Mouse (Mus musculus) brain, embryonic 14.5 days (tissue): Measurements from ENCODE around the gene 4930469K13Rik. TPM values are rescaled to one million over a fixed set of nuclear protein-coding genes. Genes with fewer than 3 reads are reported as not detected.
A peak's percentile ranks its signal among the peaks of the same experiment; 100 is the strongest.

ENCODE experiments used
- DNase-seq: peaks from one replicate; pipeline ENCODE4 v3.0.0-alpha.2; 2011; ENCODE audit warnings: low read depth
- CTCF ChIP-seq: fragments of 200-500 bp; IDR thresholded peaks from 2 replicates; pipeline ENCODE4 v1.5.1; 2012; ENCODE audit warnings: inconsistent platforms, mild to moderate bottlenecking, moderate library complexity, borderline replicate concordance; ENCODE audit not compliant: insufficient read depth, insufficient read length; ENCODE audit errors: extremely low read depth
- POLR2A ChIP-seq: fragments of 200-500 bp; IDR thresholded peaks from 2 replicates; pipeline ENCODE4 v1.6.1; 2012; ENCODE audit warnings: mild to moderate bottlenecking, inconsistent platforms, borderline replicate concordance; ENCODE audit not compliant: poor library complexity, insufficient read depth, insufficient read length, severe bottlenecking; ENCODE audit errors: extremely low read depth
- polyA plus RNA-seq: library from polyadenylated mRNA; depleted of rRNA; stranded (reverse); fragments of >200 nt; gene quantifications from 2 replicates; pipeline ENCODE4 v1.2.3, GENCODE M21; 2012

Gene 4930469K13Rik
- polyA plus RNA-seq, 1 experiment: 0.26 TPM

- TF ChIP-seq POLR2A (no peak), CTCF (no peak)
- no peak for DNase-seq
Observed at GRCm38 (mm10) chr11:34111940-34112339, 13.6 kb upstream of the 4930469K13Rik start.

DNA sequence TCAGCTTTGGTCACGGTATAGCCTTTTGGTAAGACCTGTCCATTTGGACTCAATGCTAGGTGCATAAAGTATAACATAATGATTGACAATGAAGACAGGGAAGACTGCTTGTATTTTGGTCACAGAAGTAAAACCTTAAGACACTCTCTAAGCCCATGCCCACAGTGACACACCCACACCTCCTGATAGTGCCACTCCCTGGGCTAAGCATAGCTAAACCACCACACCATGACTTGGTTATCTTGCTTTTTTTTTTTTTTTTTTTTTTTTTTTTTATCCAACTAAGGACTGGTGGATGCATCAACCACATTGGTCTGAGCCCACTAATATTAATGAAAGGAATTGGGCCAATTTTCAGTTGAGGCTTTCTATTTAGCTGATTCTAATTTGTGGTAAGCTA is 10.9 kb upstream of the 4930469K13Rik start:
- DNase-seq: no peak
- TF ChIP-seq POLR2A (no peak), CTCF (no peak)

- peak; percentile 39 for DNase-seq
Observed at GRCm38 (mm10) chr11:34104919-34105318, 6.6 kb upstream of the 4930469K13Rik start.

GRCm38 (mm10) chr11:34101827-34102226 is 3.5 kb upstream of the 4930469K13Rik start:
- no peak for TF ChIP-seq CTCF
- TF ChIP-seq POLR2A: no peak
- DNase-seq: no peak

More at GRCm38 (mm10) chr11:34104919-34105318, 6.6 kb upstream of the 4930469K13Rik start:
- TF ChIP-seq CTCF (no peak), POLR2A (no peak)

- no peak for DNase-seq
- TF ChIP-seq CTCF: peak; percentile 17; the same call in 1 of the 2 replicates
- no peak for TF ChIP-seq POLR2A
Observed at GRCm38 (mm10) chr11:34087064-34087463, 11.3 kb downstream of the 4930469K13Rik start.

DNA sequence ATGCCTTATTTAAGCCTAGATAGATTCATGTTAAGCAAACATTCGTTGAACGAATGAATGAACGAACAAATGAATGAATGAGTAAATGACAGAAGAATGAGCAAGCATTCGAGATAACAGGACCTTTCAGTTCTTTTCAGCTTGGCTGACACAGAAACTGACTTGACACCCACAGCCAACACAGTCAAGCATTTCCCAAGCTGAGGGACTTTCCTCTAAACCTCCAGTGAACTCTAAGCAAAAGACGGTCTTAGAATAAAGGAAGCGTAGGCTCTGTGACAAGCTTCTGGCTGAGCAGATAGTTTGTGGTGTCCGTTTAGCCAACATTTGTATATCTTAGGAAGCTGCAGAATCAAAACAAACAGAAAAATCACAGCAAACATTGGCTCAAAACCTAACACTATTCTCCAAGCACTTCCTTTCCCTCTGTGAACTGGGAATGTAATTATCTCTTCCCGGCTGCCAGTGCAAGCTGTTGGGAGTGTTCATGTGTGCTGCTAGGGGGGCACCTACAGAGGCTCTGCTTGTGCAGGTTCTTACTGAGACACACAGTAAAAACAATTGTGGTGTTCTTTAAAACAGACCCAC is 12.1 kb downstream of the 4930469K13Rik start:
- peak; percentile 78 for DNase-seq
- no peak for TF ChIP-seq POLR2A
- no peak for TF ChIP-seq CTCF

DNA sequence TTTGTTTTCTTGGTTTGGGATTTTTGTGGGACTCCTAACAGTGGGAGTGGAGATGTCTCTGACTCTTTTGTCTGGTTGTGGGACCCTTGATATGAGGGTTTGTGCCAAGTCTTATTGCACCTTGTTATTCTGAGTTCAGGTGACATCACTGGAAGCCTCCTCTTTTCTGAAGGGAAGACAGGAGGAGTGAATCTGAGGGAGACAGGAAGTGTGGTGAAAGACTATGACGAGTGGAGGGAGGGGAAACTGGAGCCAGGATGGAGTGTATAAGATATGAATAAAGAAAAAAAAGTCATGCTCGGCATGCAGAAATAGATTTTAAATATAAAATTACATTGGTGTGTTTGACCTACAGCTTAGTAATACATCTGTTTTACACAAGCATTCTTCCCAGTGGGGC is 13.7 kb downstream of the 4930469K13Rik start:
- no peak for DNase-seq
- TF ChIP-seq POLR2A (no peak), CTCF (no peak)

DNA sequence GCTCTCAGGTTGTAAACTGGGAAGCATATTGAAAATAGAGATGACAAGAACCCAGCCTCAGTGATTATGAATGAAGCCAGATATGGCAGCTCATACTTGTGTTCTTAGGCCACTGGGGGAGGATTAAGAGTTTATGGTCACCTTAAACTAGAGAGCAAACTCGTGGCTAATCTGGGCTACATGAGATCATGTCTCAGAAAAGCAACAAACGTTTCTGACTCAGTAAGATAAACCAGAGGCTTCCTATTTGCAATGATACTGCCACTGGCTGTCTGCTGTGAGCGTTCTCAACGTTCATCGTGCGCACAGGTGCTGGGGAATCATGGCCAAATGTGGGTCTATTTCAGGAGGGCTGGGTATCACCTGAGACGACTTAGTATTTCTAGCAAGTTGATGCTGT is 14.6 kb downstream of the 4930469K13Rik start:
- no peak for DNase-seq
- TF ChIP-seq POLR2A (no peak), CTCF (no peak)

GRCm38 (mm10) chr11:34079542-34080464 is 18.6 kb downstream of the 4930469K13Rik start:
- TF ChIP-seq POLR2A (no peak), CTCF (no peak)
- DNase-seq: peak; percentile 80

- TF ChIP-seq CTCF: no peak
- no peak for TF ChIP-seq POLR2A
- no peak for DNase-seq
Observed at GRCm38 (mm10) chr11:34078581-34078980, 19.8 kb downstream of the 4930469K13Rik start.

GRCm38 (mm10) chr11:34077870-34078269 is 20.5 kb downstream of the 4930469K13Rik start:
- DNase-seq: peak; percentile 18
- TF ChIP-seq CTCF (no peak), POLR2A (no peak)
